Mouse (Mus musculus): ENCODE data around the gene Znfx1. TPM values are rescaled to one million over a fixed set of nuclear protein-coding genes. Genes with fewer than 3 reads are reported as not detected.

The Znfx1 gene
- polyA plus RNA-seq, 1 experiment from 2014 or later, result 7.8 TPM

Other genes starting within 250 kb of the Znfx1 start
- 95.2 and 106 TPM in 2 replicates for gene Cse1l, start 157.0 kb downstream of the Znfx1 start, polyA plus RNA-seq (2014; fragmentation: Nextera tagmentation; extraction: Ambion mirVana)
- 53.4 and 53.6 TPM in 2 replicates for gene Stau1, start 66.7 kb downstream of the Znfx1 start, polyA plus RNA-seq (2014; fragmentation: Nextera tagmentation; extraction: Ambion mirVana)
- gene Ddx27, start 47.8 kb downstream of the Znfx1 start, polyA plus RNA-seq (2014; fragmentation: Nextera tagmentation; extraction: Ambion mirVana), result 22.2 and 23.0 TPM in 2 replicates
- 0.35 and 0.85 TPM in 2 replicates for gene Kcnb1, start 127.1 kb upstream of the Znfx1 start, polyA plus RNA-seq (2014; fragmentation: Nextera tagmentation; extraction: Ambion mirVana)
- gene Ptgis, start 177.6 kb upstream of the Znfx1 start, polyA plus RNA-seq (2014; fragmentation: Nextera tagmentation; extraction: Ambion mirVana), result 19.2 and 21.2 TPM in 2 replicates

Data from heart, embryonic 14.5 days (tissue).